Mouse (Mus musculus): Measurements from ENCODE around the gene Usp37.

DNA sequence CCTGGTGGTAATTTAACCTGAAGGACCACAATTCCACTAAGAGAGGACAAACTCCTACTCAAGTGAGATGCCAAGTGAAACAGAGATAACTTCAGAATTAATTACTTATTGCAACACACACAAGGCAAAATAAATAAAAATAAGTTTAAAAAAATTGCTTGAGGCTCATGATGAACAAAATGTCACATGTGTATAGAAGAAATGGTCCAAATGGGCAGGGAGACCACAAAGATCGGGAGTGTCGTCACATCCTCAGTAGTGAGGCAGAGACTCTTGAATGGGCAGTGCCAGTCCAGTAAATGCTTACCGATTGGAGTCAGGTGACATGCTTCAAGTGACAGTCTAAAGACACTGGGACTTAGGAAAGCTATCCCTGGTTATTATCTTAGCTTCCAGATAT, 143.6 kb downstream of the Usp37 start:
- TF ChIP-seq POLR2A (IDR thresholded peaks at IDR 0.05; ENCODE audit: low read depth, low read length), result no peak
- TF ChIP-seq CTCF (conservative IDR thresholded peaks at IDR 0.05; ENCODE audit: insufficient read depth, insufficient read length, low read depth, low read length), result no peak
